Mouse (Mus musculus) heart, embryonic 11.5 days (tissue): ENCODE measurements around the gene Sox10. TPM values are rescaled to one million over a fixed set of nuclear protein-coding genes. Genes with fewer than 3 reads are reported as not detected.

Experiments used
- ATAC-seq: fragments of 200-750 bp; cut with Nextera tagmentation; replicated peaks from 2 replicates; pipeline ENCODE4 v1.8.0; 2017; ENCODE audit warnings: moderate library complexity; ENCODE audit not compliant: insufficient number of reproducible peaks, low FRiP score, low TSS enrichment
- H3K27ac ChIP-seq: fragments of 300-500 bp; sonication (generic); 2 replicates; pipeline ENCODE4 v1.5.1; 2014; ENCODE audit warnings: mild to moderate bottlenecking, low read depth, low read length
- H3K27me3 ChIP-seq: fragments of 300-500 bp; sonication (generic); 2 replicates; pipeline ENCODE4 v1.6.1; 2014; ENCODE audit warnings: mild to moderate bottlenecking, low read length, mixed read lengths; ENCODE audit not compliant: control insufficient read depth, insufficient read depth
- H3K36me3 ChIP-seq: fragments of 300-500 bp; sonication (generic); 2 replicates; pipeline ENCODE4 v1.6.1; 2014; ENCODE audit warnings: mild to moderate bottlenecking, low read length, moderate library complexity, mixed read lengths; ENCODE audit not compliant: control insufficient read depth, insufficient read depth
- H3K4me1 ChIP-seq: fragments of 300-500 bp; sonication (generic); 2 replicates; pipeline ENCODE4 v1.6.1; 2014; ENCODE audit warnings: low read length; ENCODE audit not compliant: control insufficient read depth, insufficient read depth
- H3K4me2 ChIP-seq: fragments of 300-500 bp; sonication (generic); 2 replicates; pipeline ENCODE4 v1.6.1; 2014; ENCODE audit warnings: mild to moderate bottlenecking, moderate library complexity
- H3K4me3 ChIP-seq: fragments of 300-500 bp; sonication (generic); 2 replicates; pipeline ENCODE4 v1.5.1; 2014; ENCODE audit warnings: low read depth, low read length
- H3K9ac ChIP-seq: fragments of 300-500 bp; sonication (generic); 2 replicates; pipeline ENCODE4 v1.6.1; 2014; ENCODE audit warnings: mild to moderate bottlenecking, low read depth, low read length, moderate library complexity
- H3K9me3 ChIP-seq: fragments of 300-500 bp; sonication (generic); replicated peaks from 2 replicates; pipeline ENCODE4 v1.6.1; 2016; ENCODE audit warnings: low read length; ENCODE audit not compliant: control insufficient read depth
- WGBS: fragments of 180-500 bp; shearing (Covaris S2); extraction: QIAGEN DNeasy Blood & Tissue Kit; methylation state at CpG from one replicate; pipeline ENCODE4 v1.1.7; 2014; ENCODE audit not compliant: insufficient replicate concordance; 5-methylcytosine and 5-hydroxymethylcytosine counted together
- polyA plus RNA-seq: library from polyadenylated mRNA; unstranded; fragments of >200 nt; fragmentation: Nextera tagmentation; extraction: Ambion mirVana; gene quantifications from 2 replicates; pipeline ENCODE4 v1.2.1, GENCODE M21; 2014

Gene Sox10
- polyA plus RNA-seq, 1 experiment from 2014 or later = 1.1 TPM

GRCm38 (mm10) chr15:79126217-79126932 lies 38.7 kb downstream of the Sox10 start:
- no peak overlapping the region for H3K9ac ChIP-seq
- no peak overlapping the region for H3K27ac ChIP-seq

GRCm38 (mm10) chr15:79124331-79124875 lies 40.6 kb downstream of the Sox10 start:
- WGBS = 77% methylated on average over 10 of the region's 10 CpGs
- no peak overlapping the region for H3K4me3 ChIP-seq
- H3K36me3 ChIP-seq = peaks cover 60% of the 10 kb centered on the region
- ATAC-seq = no peak
- no peaks in the 10 kb centered on the region for H3K9me3 ChIP-seq
- no peak overlapping the region for H3K9ac ChIP-seq
- no peak overlapping the region for H3K4me2 ChIP-seq
- H3K27me3 ChIP-seq = no peaks in the 10 kb centered on the region
- H3K27ac ChIP-seq = peak overlapping the region; percentile 65
- H3K4me1 ChIP-seq = peaks cover 8% of the 10 kb centered on the region

More at GRCm38 (mm10) chr15:79126217-79126932, 38.7 kb downstream of the Sox10 start:
- ATAC-seq = no peak
- no peaks in the 10 kb centered on the region for H3K9me3 ChIP-seq
- peaks cover 8% of the 10 kb centered on the region for H3K4me1 ChIP-seq
- no peak overlapping the region for H3K4me3 ChIP-seq
- H3K36me3 ChIP-seq = peaks cover 74% of the 10 kb centered on the region
- no peak overlapping the region for H3K4me2 ChIP-seq
- H3K27me3 ChIP-seq = no peaks in the 10 kb centered on the region
- 76% methylated on average over 13 of the region's 13 CpGs for WGBS

- peaks cover 58% of the 10 kb centered on the region for H3K36me3 ChIP-seq
- H3K27ac ChIP-seq = peak overlapping the region; percentile 65
- 49% methylated on average over 6 of the region's 6 CpGs for WGBS
- no peak overlapping the region for H3K4me3 ChIP-seq
- H3K4me2 ChIP-seq = no peak overlapping the region
- no peaks in the 10 kb centered on the region for H3K9me3 ChIP-seq
- ATAC-seq = 0 out of 2 replicates have a peak, but pooled peaks have one; percentile 37
- peaks cover 8% of the 10 kb centered on the region for H3K4me1 ChIP-seq
- H3K9ac ChIP-seq = no peak overlapping the region; the same call in 1 of the 2 replicates
- no peaks in the 10 kb centered on the region for H3K27me3 ChIP-seq
Measured at GRCm38 (mm10) chr15:79123751-79124150, 41.3 kb downstream of the Sox10 start.

- no peak overlapping the region for H3K9ac ChIP-seq
- H3K4me3 ChIP-seq = no peak overlapping the region
- 83% methylated on average over 13 of the region's 13 CpGs for WGBS
- H3K4me2 ChIP-seq = no peak overlapping the region
- H3K27me3 ChIP-seq = no peaks in the 10 kb centered on the region
- H3K27ac ChIP-seq = no peak overlapping the region
- H3K9me3 ChIP-seq = no peaks in the 10 kb centered on the region
- no peak for ATAC-seq
- H3K4me1 ChIP-seq = peaks cover 8% of the 10 kb centered on the region
- H3K36me3 ChIP-seq = peaks cover 56% of the 10 kb centered on the region
Measured at GRCm38 (mm10) chr15:79122546-79122945, 42.5 kb downstream of the Sox10 start.

GRCm38 (mm10) chr15:79122119-79122518 lies 42.9 kb downstream of the Sox10 start:
- Histone ChIP-seq H3K27ac (no peak overlapping the region), H3K36me3 (peaks cover 55% of the 10 kb centered on the region)
- WGBS = 88% methylated on average over 4 of the region's 4 CpGs

GRCm38 (mm10) chr15:79119491-79119890 lies 45.5 kb downstream of the Sox10 start:
- no peak overlapping the region for H3K9ac ChIP-seq
- no peak overlapping the region for H3K27ac ChIP-seq
- no peak overlapping the region for H3K4me3 ChIP-seq
- H3K27me3 ChIP-seq = no peaks in the 10 kb centered on the region
- H3K36me3 ChIP-seq = peaks cover 47% of the 10 kb centered on the region
- WGBS = 74% methylated on average over 9 of the region's 9 CpGs
- no peaks in the 10 kb centered on the region for H3K9me3 ChIP-seq
- no peak for ATAC-seq
- H3K4me2 ChIP-seq = no peak overlapping the region
- H3K4me1 ChIP-seq = peaks cover 8% of the 10 kb centered on the region

More at GRCm38 (mm10) chr15:79122119-79122518, 42.9 kb downstream of the Sox10 start:
- Histone ChIP-seq H3K27me3 (no peaks in the 10 kb centered on the region), H3K4me2 (no peak overlapping the region), H3K9ac (no peak overlapping the region), H3K9me3 (no peaks in the 10 kb centered on the region), H3K4me1 (peaks cover 8% of the 10 kb centered on the region), H3K4me3 (no peak overlapping the region)
- ATAC-seq = no peak

- ATAC-seq = no peak
- no peak overlapping the region for H3K4me3 ChIP-seq
- H3K4me2 ChIP-seq = no peak overlapping the region
- H3K36me3 ChIP-seq = peaks cover 30% of the 10 kb centered on the region
- peaks cover 18% of the 10 kb centered on the region for H3K4me1 ChIP-seq
- no peak overlapping the region for H3K27ac ChIP-seq
- H3K9ac ChIP-seq = no peak overlapping the region
- whole genome bisulfite sequencing = 39% methylated on average over 5 of the region's 5 CpGs
- H3K27me3 ChIP-seq = no peaks in the 10 kb centered on the region
- no peaks in the 10 kb centered on the region for H3K9me3 ChIP-seq
Measured at GRCm38 (mm10) chr15:79115276-79115675, 49.8 kb downstream of the Sox10 start.

- WGBS = 31% methylated on average over 4 of the region's 4 CpGs
- Histone ChIP-seq H3K36me3 (peaks cover 17% of the 10 kb centered on the region), H3K4me3 (no peak overlapping the region; the same call in 1 of the 2 replicates), H3K9me3 (no peaks in the 10 kb centered on the region), H3K4me2 (peak overlapping the region; percentile 91), H3K27me3 (no peaks in the 10 kb centered on the region), H3K27ac (peak overlapping the region; percentile 77; the same call in 1 of the 2 replicates), H3K4me1 (peaks cover 29% of the 10 kb centered on the region), H3K9ac (peak overlapping the region; percentile 54; the same call in 1 of the 2 replicates)
- 0 out of 2 replicates have a peak, but pooled peaks have one; percentile 22 for ATAC-seq
Measured at GRCm38 (mm10) chr15:79111774-79112173, 53.3 kb downstream of the Sox10 start.
